Mouse (Mus musculus) kidney, embryonic 14.5 days (tissue): ENCODE results near the gene Slc1a6. TPM values are rescaled to one million over a fixed set of nuclear protein-coding genes. Genes with fewer than 3 reads are reported as not detected.
"Not testable (repeated sequence)": the region's sequence is repeated elsewhere in the genome, so short reads cannot be mapped to it uniquely, and the experiment has no call there.

Source experiments
- ATAC-seq: fragments of 200-750 bp; cut with Nextera tagmentation; 2 replicates; pipeline ENCODE4 v1.8.0; 2017; ENCODE audit warnings: moderate number of reproducible peaks, mild to moderate bottlenecking, moderate TSS enrichment, moderate library complexity; ENCODE audit not compliant: low FRiP score, low TSS enrichment
- H3K27ac ChIP-seq: fragments of 300-500 bp; sonication (generic); 2 replicates; pipeline ENCODE4 v1.5.1; 2014; ENCODE audit warnings: low read depth, mild to moderate bottlenecking, low read length, moderate library complexity, mixed read lengths
- H3K27me3 ChIP-seq: fragments of 300-500 bp; sonication (generic); 2 replicates; pipeline ENCODE4 v1.6.1; 2014; ENCODE audit warnings: mild to moderate bottlenecking, low read length; ENCODE audit not compliant: control insufficient read depth, insufficient read depth
- H3K36me3 ChIP-seq: fragments of 300-500 bp; sonication (generic); 2 replicates; pipeline ENCODE4 v1.6.1; 2014; ENCODE audit warnings: low read length, mixed read lengths; ENCODE audit not compliant: control insufficient read depth, insufficient read depth
- H3K4me1 ChIP-seq: fragments of 300-500 bp; sonication (generic); 2 replicates; pipeline ENCODE4 v1.6.1; 2014; ENCODE audit warnings: low read length, mixed read lengths; ENCODE audit not compliant: control insufficient read depth, insufficient read depth
- H3K4me2 ChIP-seq: fragments of 300-500 bp; sonication (generic); replicated peaks from 2 replicates; pipeline ENCODE4 v1.6.1; 2014; ENCODE audit warnings: low read depth, mild to moderate bottlenecking, low read length
- H3K4me3 ChIP-seq: fragments of 300-500 bp; sonication (generic); 2 replicates; pipeline ENCODE4 v1.5.1; 2014; ENCODE audit warnings: mild to moderate bottlenecking, low read length
- H3K9ac ChIP-seq: fragments of 300-500 bp; sonication (generic); 2 replicates; pipeline ENCODE4 v1.6.1; 2014; ENCODE audit warnings: low read depth, mild to moderate bottlenecking, low read length, moderate library complexity
- H3K9me3 ChIP-seq: fragments of 300-500 bp; sonication (generic); 2 replicates; pipeline ENCODE4 v1.6.1; 2016; ENCODE audit warnings: low read length; ENCODE audit not compliant: control insufficient read depth
- WGBS: fragments of 180-500 bp; shearing (Covaris S2); extraction: QIAGEN DNeasy Blood & Tissue Kit; methylation state at CpG from one replicate; pipeline ENCODE4 v1.1.7; 2014; 5-methylcytosine and 5-hydroxymethylcytosine counted together
- polyA plus RNA-seq: library from polyadenylated mRNA; unstranded; fragments of >200 nt; fragmentation: Nextera tagmentation; extraction: Ambion mirVana; gene quantifications from 2 replicates; pipeline ENCODE4 v1.2.1, GENCODE M21; 2014

Gene Slc1a6
- polyA plus RNA-seq, 1 experiment from 2014 or later = 0.27 TPM

DNA sequence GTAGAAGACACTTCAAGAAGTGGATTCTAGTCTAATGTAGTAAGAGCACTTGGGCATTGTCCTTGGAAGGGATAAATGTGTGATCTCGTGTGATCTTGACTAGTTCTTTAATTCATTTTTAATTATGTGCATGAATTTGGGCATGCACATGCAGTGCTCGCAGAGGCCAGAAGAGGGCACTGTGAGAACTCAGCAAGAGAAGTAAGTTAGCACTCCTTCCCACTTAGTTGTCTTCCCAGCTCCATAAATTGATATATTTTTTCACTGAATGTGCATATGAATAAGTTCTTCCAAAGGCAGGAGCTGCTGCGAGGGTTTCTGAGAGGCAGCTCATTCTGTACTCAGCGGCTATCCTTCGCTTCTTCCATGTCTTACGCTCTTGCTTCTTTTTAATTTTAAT is 24.3 kb upstream of the Slc1a6 start:
- ATAC-seq = no peak
- Histone ChIP-seq H3K27me3 (no peaks in the 10 kb centered on the region), H3K4me2 (no peak overlapping the region), H3K9ac (no peak overlapping the region), H3K27ac (no peak overlapping the region), H3K9me3 (no peaks in the 10 kb centered on the region), H3K4me3 (no peak overlapping the region), H3K4me1 (peaks cover 6% of the 10 kb centered on the region; the same call in 1 of the 2 replicates), H3K36me3 (no peaks in the 10 kb centered on the region)
- 36% methylated on average over 6 of the region's 6 CpGs for WGBS

DNA sequence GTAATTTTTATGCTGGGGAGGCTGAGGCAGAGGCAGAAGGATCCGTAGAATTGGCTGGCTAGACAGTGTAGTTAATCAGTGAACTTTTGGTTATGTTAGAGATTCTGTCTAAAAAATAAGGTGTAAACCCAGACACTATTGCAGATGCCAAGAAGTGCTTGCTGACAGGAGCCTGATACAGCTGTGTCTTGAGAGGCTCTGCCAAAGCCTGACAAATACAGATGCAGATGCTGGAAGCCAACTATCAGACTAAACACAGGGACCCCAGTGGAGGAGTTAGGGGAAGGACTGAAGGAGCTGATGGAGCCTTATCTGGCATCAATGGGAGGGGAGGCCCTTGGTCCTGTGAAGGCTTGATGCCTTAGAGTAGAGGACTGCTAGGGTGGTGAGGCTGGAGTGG is 14.7 kb upstream of the Slc1a6 start:
- H3K4me1 ChIP-seq = no peaks in the 10 kb centered on the region
- no peaks in the 10 kb centered on the region for H3K27me3 ChIP-seq
- no peak for ATAC-seq
- no peak overlapping the region for H3K4me3 ChIP-seq
- no peak overlapping the region for H3K27ac ChIP-seq
- H3K9ac ChIP-seq = no peak overlapping the region
- no peak overlapping the region for H3K4me2 ChIP-seq
- no peaks in the 10 kb centered on the region for H3K36me3 ChIP-seq
- WGBS = 84% methylated on average over 1 of the region's 1 CpGs
- H3K9me3 ChIP-seq = peaks cover 2% of the 10 kb centered on the region; the same call in 1 of the 2 replicates

DNA sequence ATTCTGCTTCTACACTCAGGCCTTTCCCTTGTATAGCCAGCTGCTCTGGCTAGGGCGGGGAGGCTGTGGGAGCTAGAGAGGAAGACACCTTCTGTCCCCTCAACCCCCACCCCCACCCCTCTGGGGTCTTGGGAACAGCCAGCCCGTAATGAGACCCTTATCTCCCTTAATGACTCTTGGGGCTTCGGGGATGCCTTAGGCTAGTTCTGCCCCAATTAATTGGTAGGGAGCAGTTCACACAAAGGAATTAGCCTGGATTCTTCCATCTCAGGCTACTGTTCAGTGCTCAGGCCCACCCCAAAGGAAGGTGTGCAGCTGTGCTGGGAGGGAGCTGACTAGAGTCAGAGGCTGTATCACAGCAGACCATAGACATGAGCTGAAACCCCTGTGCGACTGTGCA is 4.5 kb upstream of the Slc1a6 start:
- H3K4me2 ChIP-seq = no peak overlapping the region
- no peaks in the 10 kb centered on the region for H3K36me3 ChIP-seq
- H3K4me1 ChIP-seq = no peaks in the 10 kb centered on the region
- ATAC-seq = no peak
- 46% methylated on average over 4 of the region's 4 CpGs for WGBS
- H3K9ac ChIP-seq = no peak overlapping the region
- no peaks in the 10 kb centered on the region for H3K9me3 ChIP-seq
- H3K4me3 ChIP-seq = no peak overlapping the region
- no peaks in the 10 kb centered on the region for H3K27me3 ChIP-seq
- no peak overlapping the region for H3K27ac ChIP-seq

DNA sequence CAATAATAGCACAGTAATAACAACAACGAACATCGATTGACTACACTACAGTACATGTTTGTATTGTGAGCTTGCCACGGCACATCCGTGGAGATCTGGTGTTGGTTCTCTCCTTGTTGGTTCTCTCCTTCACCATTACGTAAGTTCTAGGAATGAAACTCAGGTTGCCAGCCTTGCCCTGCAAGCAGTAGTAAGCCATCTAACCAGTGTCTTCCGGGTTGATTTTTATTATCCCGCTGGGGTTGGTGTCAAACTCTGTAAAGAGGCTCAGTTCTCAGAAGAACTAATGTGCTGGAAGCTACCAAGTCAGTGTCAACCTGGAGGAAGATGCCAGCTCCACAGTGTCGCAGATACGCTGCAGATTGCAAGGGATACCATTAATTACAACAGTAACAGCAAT is 769 bp upstream of the Slc1a6 start:
- no peaks in the 10 kb centered on the region for H3K36me3 ChIP-seq
- no peak for ATAC-seq
- H3K9me3 ChIP-seq = no peaks in the 10 kb centered on the region
- H3K27ac ChIP-seq = no peak overlapping the region
- peak overlapping the region; percentile 97 for H3K4me2 ChIP-seq
- H3K9ac ChIP-seq = no peak overlapping the region; the same call in 1 of the 2 replicates
- H3K4me1 ChIP-seq = no peaks in the 10 kb centered on the region
- H3K27me3 ChIP-seq = no peaks in the 10 kb centered on the region
- peak overlapping the region; percentile 59 for H3K4me3 ChIP-seq
- WGBS = 54% methylated on average over 9 of the region's 9 CpGs

DNA sequence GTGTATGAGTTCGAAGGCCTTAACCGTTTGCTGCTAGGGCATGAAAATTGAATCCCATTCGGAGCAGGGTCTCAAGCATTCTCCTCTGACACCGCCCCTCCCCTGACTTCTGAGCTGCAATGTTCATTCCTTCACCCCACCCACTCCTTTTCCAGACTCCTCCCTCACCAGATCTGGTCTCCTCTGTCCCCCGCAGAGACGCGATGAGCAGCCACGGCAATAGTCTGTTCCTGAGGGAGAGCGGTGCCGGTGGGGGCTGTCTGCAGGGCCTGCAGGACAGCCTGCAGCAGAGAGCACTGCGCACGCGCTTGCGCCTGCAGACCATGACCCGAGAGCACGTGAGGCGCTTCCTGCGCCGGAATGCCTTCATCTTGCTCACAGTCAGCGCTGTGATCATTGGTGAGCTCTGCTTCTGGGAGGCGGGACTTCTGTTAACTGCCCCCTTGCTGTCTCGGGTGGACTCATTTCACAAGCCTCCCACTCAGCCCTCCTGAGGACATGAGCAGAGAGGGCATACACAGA is 7.3 kb downstream of the Slc1a6 start:
- H3K27me3 ChIP-seq = no peaks in the 10 kb centered on the region
- WGBS = 3% methylated on average over 22 of the region's 22 CpGs
- H3K4me1 ChIP-seq = no peaks in the 10 kb centered on the region
- H3K27ac ChIP-seq = no peak overlapping the region
- H3K36me3 ChIP-seq = no peaks in the 10 kb centered on the region
- peak overlapping the region; percentile 73 for H3K4me2 ChIP-seq
- peak overlapping the region; percentile 42 for H3K4me3 ChIP-seq
- H3K9ac ChIP-seq = peak overlapping the region; percentile 60; the same call in 1 of the 2 replicates
- peak; percentile 98 for ATAC-seq
- H3K9me3 ChIP-seq = no peaks in the 10 kb centered on the region

DNA sequence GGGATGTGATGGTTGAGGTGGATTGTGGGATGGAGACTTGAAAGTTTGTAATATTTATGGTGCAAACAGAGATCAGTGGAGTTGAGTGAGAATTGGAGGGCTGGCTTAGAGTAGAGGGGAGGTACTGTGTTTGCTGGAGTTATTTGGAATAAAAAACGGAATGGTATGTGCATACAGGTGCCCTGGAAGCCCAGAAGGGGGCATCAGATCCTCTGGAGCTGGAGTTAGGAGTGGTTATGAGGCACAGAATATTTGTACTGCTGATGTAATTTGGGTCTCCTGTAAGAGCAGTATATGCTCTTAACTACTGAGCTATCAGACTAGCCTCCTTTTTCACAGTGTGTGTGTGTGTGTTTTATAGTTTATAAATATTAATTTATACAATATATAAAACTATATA is 10.3 kb downstream of the Slc1a6 start:
- 38% methylated on average over 1 of the region's 1 CpGs for WGBS

DNA sequence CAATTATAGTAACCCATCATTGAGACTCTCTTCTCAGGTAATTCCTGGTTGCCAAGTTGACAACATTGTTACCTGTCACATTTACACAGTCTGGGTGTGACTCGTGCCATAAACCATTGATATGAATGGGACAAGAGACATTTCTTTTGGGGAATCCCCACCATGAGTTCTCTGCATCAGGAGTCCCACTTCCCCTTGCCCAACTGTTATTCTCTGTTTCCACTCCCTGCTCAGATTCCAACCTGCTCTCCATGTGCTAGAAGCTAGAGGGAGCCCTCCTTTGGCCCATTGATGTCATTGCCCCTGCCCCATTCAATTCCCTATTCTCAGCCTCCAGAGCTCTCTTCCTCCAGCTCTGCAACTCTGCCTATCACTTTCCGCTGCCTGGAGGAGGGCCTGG is 21.2 kb downstream of the Slc1a6 start:
- no peaks in the 10 kb centered on the region for H3K36me3 ChIP-seq
- no peak for ATAC-seq
- H3K4me2 ChIP-seq = no peak overlapping the region
- WGBS = 89% methylated on average over 2 of the region's 2 CpGs
- H3K4me1 ChIP-seq = no peaks in the 10 kb centered on the region
- no peak overlapping the region for H3K9ac ChIP-seq
- no peak overlapping the region for H3K4me3 ChIP-seq
- H3K27me3 ChIP-seq = no peaks in the 10 kb centered on the region
- no peaks in the 10 kb centered on the region for H3K9me3 ChIP-seq
- H3K27ac ChIP-seq = no peak overlapping the region

More for the DNA sequence above, 10.3 kb downstream of the Slc1a6 start:
- no peak overlapping the region for H3K4me2 ChIP-seq
- no peaks in the 10 kb centered on the region for H3K36me3 ChIP-seq
- no peak for ATAC-seq
- H3K27me3 ChIP-seq = no peaks in the 10 kb centered on the region
- no peak overlapping the region for H3K9ac ChIP-seq
- H3K4me1 ChIP-seq = no peaks in the 10 kb centered on the region
- no peak overlapping the region for H3K27ac ChIP-seq
- no peak overlapping the region for H3K4me3 ChIP-seq
- no peaks in the 10 kb centered on the region for H3K9me3 ChIP-seq

DNA sequence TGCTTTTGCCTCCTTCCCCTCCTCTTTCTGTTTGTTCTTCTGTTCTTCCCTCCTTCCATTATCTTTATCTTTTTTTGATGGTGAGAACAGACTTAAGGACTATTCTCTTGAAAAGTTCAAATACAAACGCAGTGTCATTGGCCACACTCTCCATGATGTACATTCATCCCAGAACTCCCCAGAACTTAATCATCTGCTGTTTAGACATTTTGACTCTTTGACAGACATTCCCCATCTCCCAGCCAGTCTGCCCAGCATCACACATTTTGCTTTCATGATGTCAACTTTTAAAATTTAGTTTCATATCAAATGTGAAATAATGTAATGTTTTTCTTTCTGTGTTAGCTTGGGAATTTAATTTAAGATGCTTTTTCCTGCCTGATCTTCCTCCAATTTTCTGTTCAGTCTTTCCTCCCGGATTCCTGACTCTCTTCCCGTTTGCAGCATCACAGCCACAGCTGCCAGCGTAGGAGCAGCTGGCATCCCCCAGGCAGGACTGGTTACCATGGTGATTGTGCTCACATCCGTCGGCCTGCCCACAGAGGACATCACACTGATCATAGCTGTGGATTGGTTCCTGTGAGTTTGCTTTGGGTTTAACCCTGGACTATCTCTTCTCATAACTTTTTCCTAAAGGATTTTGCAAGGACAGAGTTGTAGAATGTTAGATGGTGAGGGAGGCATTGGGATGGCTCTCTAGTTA is 32.2 kb downstream of the Slc1a6 start:
- Histone ChIP-seq H3K4me2 (no peak overlapping the region), H3K4me3 (no peak overlapping the region), H3K36me3 (no peaks in the 10 kb centered on the region), H3K9me3 (no peaks in the 10 kb centered on the region), H3K9ac (no peak overlapping the region), H3K4me1 (no peaks in the 10 kb centered on the region), H3K27me3 (no peaks in the 10 kb centered on the region), H3K27ac (no peak overlapping the region)
- no peak for ATAC-seq
- 62% methylated on average over 6 of the region's 6 CpGs for WGBS

DNA sequence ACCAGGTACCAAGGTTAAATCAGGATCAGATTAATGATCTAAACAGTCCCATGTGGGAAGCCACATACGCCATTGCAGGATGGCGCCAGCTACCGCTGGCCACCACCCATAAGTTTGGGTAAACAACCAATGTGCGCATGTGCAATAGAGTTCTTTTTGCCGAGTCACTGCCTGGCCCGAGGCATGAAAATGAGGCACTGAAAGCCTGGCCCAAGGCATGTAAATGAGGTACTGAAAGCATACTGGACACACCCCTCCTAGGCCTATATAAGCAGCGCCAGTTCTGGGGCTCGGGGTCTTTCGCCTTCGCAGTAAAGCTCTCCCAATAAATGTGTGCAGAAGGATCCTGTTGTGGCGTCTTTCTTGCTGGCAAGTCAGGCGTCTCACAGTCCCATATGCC is 60.2 kb downstream of the Slc1a6 start:
- WGBS = 91% methylated on average over 12 of the region's 12 CpGs
- not testable (repeated sequence) for H3K4me2 ChIP-seq, H3K27ac ChIP-seq, H3K4me1 ChIP-seq, H3K9me3 ChIP-seq, H3K4me3 ChIP-seq, H3K27me3 ChIP-seq, H3K36me3 ChIP-seq, H3K9ac ChIP-seq, ATAC-seq
